Mouse (Mus musculus) midbrain, embryonic 16.5 days (tissue): ENCODE data around the gene Snn. TPM values are rescaled to one million over a fixed set of nuclear protein-coding genes. Genes with fewer than 3 reads are reported as not detected.

Experiments
- ATAC-seq: fragments of 200-750 bp; cut with Nextera tagmentation; 2 replicates; pipeline ENCODE4 v1.8.0; 2017; ENCODE audit warnings: moderate TSS enrichment
- H3K27ac ChIP-seq: fragments of 300-500 bp; sonication (generic); 2 replicates; pipeline ENCODE4 v1.5.1; 2014; ENCODE audit warnings: mild to moderate bottlenecking, low read length, mixed read lengths
- H3K27me3 ChIP-seq: fragments of 300-500 bp; sonication (generic); 2 replicates; pipeline ENCODE4 v1.6.1; 2014; ENCODE audit warnings: low read depth, low read length, mixed read lengths; ENCODE audit not compliant: control insufficient read depth, insufficient read depth
- H3K36me3 ChIP-seq: fragments of 300-500 bp; sonication (generic); 2 replicates; pipeline ENCODE4 v1.6.1; 2014; ENCODE audit warnings: mild to moderate bottlenecking, low read length, moderate library complexity, mixed read lengths; ENCODE audit not compliant: control insufficient read depth, insufficient read depth
- H3K4me1 ChIP-seq: fragments of 300-500 bp; sonication (generic); 2 replicates; pipeline ENCODE4 v1.6.1; 2014; ENCODE audit warnings: mild to moderate bottlenecking, low read length, mixed read lengths; ENCODE audit not compliant: control insufficient read depth, insufficient read depth
- H3K4me2 ChIP-seq: fragments of 300-500 bp; sonication (generic); 2 replicates; pipeline ENCODE4 v1.6.1; 2014; ENCODE audit warnings: mild to moderate bottlenecking, low read length, mixed read lengths
- H3K4me3 ChIP-seq: fragments of 300-500 bp; sonication (generic); 2 replicates; pipeline ENCODE4 v1.5.1; 2014; ENCODE audit warnings: low read depth, mild to moderate bottlenecking, low read length, moderate library complexity, mixed read lengths
- H3K9ac ChIP-seq: fragments of 300-500 bp; sonication (generic); 2 replicates; pipeline ENCODE4 v1.6.1; 2014; ENCODE audit warnings: low read depth, low read length, mixed read lengths
- H3K9me3 ChIP-seq: fragments of 300-500 bp; sonication (generic); replicated peaks from 2 replicates; pipeline ENCODE4 v1.6.1; 2014; ENCODE audit warnings: mild to moderate bottlenecking, low read length, mixed read lengths; ENCODE audit not compliant: control insufficient read depth, poor library complexity, severe bottlenecking
- WGBS: fragments of 180-500 bp; shearing (Covaris S2); extraction: QIAGEN DNeasy Blood & Tissue Kit; methylation state at CpG from one replicate; pipeline ENCODE4 v1.1.7; 2014; 5-methylcytosine and 5-hydroxymethylcytosine counted together
- polyA plus RNA-seq: library from polyadenylated mRNA; unstranded; fragments of >200 nt; fragmentation: Nextera tagmentation; extraction: Ambion mirVana; gene quantifications from 2 replicates; pipeline ENCODE4 v1.2.1, GENCODE M21; 2015

The Snn gene
- polyA plus RNA-seq, 1 experiment from 2014 or later: 134 TPM

GRCm38 (mm10) chr16:11021403-11022112 lies 39.2 kb upstream of the Snn start:
- Histone ChIP-seq H3K27me3 (no peaks in the 10 kb centered on the region), H3K9ac (no peak overlapping the region), H3K9me3 (no peaks in the 10 kb centered on the region), H3K4me2 (no peak overlapping the region), H3K27ac (no peak overlapping the region), H3K4me1 (no peaks in the 10 kb centered on the region), H3K4me3 (no peak overlapping the region), H3K36me3 (no peaks in the 10 kb centered on the region)
- WGBS: 45% methylated on average over 3 of the region's 3 CpGs
- peak; percentile 68; the same call in 1 of the 2 replicates for ATAC-seq

- no peaks in the 10 kb centered on the region for H3K9me3 ChIP-seq
These were observed 38.6 kb upstream of the Snn start for GRCm38 (mm10) chr16:11022113-11022489.

DNA sequence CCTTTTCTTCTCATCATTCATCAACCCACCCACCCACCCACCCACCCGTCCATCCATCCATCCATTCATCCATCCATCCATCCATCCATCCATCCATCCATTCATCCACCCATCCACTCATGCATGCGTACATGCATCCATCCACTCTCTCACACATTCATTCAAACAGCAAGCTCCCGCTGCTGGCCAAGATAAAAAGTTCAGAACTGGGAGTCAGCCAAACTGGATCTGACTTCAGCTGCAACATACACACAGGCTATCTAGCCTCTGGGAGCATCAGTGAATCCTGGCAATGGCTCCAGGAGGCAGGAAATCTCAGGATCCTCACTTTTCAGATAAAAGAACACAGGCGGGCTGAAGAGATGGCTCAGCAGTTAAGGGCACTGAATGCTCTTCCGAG lies 37.1 kb upstream of the Snn start:
- H3K27me3 ChIP-seq: no peaks in the 10 kb centered on the region
- no peaks in the 10 kb centered on the region for H3K9me3 ChIP-seq
- H3K4me1 ChIP-seq: no peaks in the 10 kb centered on the region
- no peak overlapping the region for H3K27ac ChIP-seq
- H3K4me2 ChIP-seq: no peak overlapping the region
- WGBS: 93% methylated on average over 5 of the region's 5 CpGs
- ATAC-seq: no peak
- no peak overlapping the region for H3K4me3 ChIP-seq
- H3K9ac ChIP-seq: no peak overlapping the region
- H3K36me3 ChIP-seq: no peaks in the 10 kb centered on the region

More at GRCm38 (mm10) chr16:11022113-11022489, 38.6 kb upstream of the Snn start:
- no peak overlapping the region for H3K4me3 ChIP-seq
- no peak overlapping the region for H3K27ac ChIP-seq
- no peak overlapping the region for H3K4me2 ChIP-seq
- H3K36me3 ChIP-seq: no peaks in the 10 kb centered on the region
- WGBS: 87% methylated on average over 4 of the region's 4 CpGs
- H3K9ac ChIP-seq: no peak overlapping the region
- no peaks in the 10 kb centered on the region for H3K4me1 ChIP-seq
- ATAC-seq: no peak
- H3K27me3 ChIP-seq: no peaks in the 10 kb centered on the region

GRCm38 (mm10) chr16:11024841-11025240 lies 35.9 kb upstream of the Snn start:
- no peak overlapping the region for H3K4me2 ChIP-seq
- no peaks in the 10 kb centered on the region for H3K4me1 ChIP-seq
- H3K9ac ChIP-seq: no peak overlapping the region
- WGBS: 81% methylated on average over 3 of the region's 3 CpGs
- H3K4me3 ChIP-seq: no peak overlapping the region
- no peaks in the 10 kb centered on the region for H3K9me3 ChIP-seq
- ATAC-seq: no peak
- no peak overlapping the region for H3K27ac ChIP-seq
- no peaks in the 10 kb centered on the region for H3K27me3 ChIP-seq
- no peaks in the 10 kb centered on the region for H3K36me3 ChIP-seq

DNA sequence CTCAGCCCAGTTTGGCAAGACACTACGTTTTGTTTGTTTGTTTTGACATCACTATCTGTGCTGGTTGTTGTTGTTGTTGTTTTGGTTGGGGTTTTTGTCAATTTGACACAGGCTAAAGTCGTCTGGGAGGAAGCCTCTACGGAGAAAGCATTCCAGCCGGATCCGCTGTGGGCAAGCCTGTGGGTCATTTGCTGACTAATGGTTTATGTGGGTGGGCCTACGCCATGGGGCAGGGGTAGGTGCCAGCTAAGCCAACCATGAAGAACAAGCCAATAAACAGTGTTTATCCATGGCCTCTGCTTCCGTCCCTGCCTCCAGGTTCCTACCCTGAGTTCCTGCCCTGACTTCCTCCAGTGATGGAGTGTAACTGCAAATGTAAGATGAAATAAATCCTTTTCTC lies 32.5 kb upstream of the Snn start:
- Histone ChIP-seq H3K27me3 (no peaks in the 10 kb centered on the region), H3K9me3 (no peaks in the 10 kb centered on the region), H3K4me2 (no peak overlapping the region), H3K4me3 (no peak overlapping the region), H3K4me1 (no peaks in the 10 kb centered on the region), H3K27ac (no peak overlapping the region), H3K36me3 (no peaks in the 10 kb centered on the region), H3K9ac (no peak overlapping the region)
- ATAC-seq: no peak
- 83% methylated on average over 7 of the region's 7 CpGs for WGBS

- Histone ChIP-seq H3K27ac (no peak overlapping the region), H3K9ac (no peak overlapping the region), H3K4me3 (no peak overlapping the region), H3K27me3 (no peaks in the 10 kb centered on the region), H3K9me3 (no peaks in the 10 kb centered on the region), H3K36me3 (no peaks in the 10 kb centered on the region), H3K4me2 (no peak overlapping the region), H3K4me1 (no peaks in the 10 kb centered on the region)
- no peak for ATAC-seq
- 84% methylated on average over 4 of the region's 4 CpGs for WGBS
These were observed 29.9 kb upstream of the Snn start for GRCm38 (mm10) chr16:11030844-11031243.

DNA sequence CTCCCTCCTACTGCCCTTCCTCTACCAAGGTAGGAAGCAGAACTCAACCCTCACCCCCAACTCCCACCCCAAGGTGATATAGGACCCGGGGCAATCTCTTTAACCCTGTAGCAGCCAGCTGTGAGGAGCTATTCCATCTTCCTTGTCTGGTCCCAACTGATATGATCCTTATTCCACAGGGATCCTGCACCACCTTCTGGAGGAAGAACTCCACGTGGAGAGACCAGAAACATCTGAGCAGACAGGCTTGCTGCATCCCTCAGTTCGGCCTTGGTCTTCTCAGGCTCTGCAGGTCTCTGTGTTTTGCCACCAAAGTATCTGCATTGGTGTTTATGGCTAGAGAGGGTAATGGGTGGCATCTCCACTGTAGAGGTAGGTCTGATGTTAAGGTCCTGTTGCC lies 29.4 kb upstream of the Snn start:
- Histone ChIP-seq H3K4me2 (no peak overlapping the region), H3K36me3 (no peaks in the 10 kb centered on the region), H3K9me3 (no peaks in the 10 kb centered on the region), H3K27ac (no peak overlapping the region), H3K9ac (no peak overlapping the region), H3K4me1 (no peaks in the 10 kb centered on the region), H3K4me3 (no peak overlapping the region), H3K27me3 (no peaks in the 10 kb centered on the region)
- ATAC-seq: no peak
- 67% methylated on average over 3 of the region's 3 CpGs for WGBS

- Histone ChIP-seq H3K4me3 (no peak overlapping the region), H3K27me3 (no peaks in the 10 kb centered on the region), H3K36me3 (no peaks in the 10 kb centered on the region), H3K9me3 (no peaks in the 10 kb centered on the region), H3K4me1 (no peaks in the 10 kb centered on the region), H3K27ac (no peak overlapping the region), H3K9ac (no peak overlapping the region), H3K4me2 (no peak overlapping the region)
- 4% methylated on average over 4 of the region's 4 CpGs for WGBS
- 0 out of 2 replicates have a peak, but pooled peaks have one; percentile 36 for ATAC-seq
These were observed 26.4 kb upstream of the Snn start for GRCm38 (mm10) chr16:11034193-11034803.

DNA sequence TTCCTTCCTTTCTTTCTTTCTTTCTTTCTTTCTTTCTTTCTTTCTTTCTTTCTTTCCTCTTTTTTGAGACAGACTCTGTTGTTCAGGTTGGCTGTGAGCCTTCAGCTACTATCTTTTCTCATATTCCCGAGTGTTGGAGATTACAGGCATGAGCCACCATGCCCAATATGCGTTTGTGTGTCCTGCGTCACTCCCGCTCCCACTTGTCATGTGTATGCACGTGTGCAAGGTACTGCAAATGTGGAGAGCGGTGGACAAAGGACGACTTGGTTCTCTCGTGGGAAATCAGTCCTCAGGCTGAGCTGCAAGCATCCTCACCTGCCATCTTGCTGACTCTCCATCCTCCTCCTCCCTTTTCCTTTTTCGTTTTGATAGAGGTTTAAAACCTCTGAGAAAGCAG lies 25.5 kb upstream of the Snn start:
- Histone ChIP-seq H3K27me3 (no peaks in the 10 kb centered on the region), H3K4me1 (no peaks in the 10 kb centered on the region), H3K9ac (no peak overlapping the region), H3K4me2 (no peak overlapping the region), H3K9me3 (no peaks in the 10 kb centered on the region), H3K4me3 (no peak overlapping the region), H3K36me3 (no peaks in the 10 kb centered on the region), H3K27ac (no peak overlapping the region)
- 77% methylated on average over 9 of the region's 9 CpGs for WGBS
- ATAC-seq: no peak
